Comparison of ENCODE assay signal across 8 mouse cellular contexts in genomic region chrX:36743503-36744101, GRCm38 (mm10). TPM values are rescaled to one million over a fixed set of nuclear protein-coding genes. Genes with fewer than 3 reads are reported as not detected.
DNase-seq lines count a peak whose midpoint lies in the region; ATAC-seq and TF ChIP-seq lines count a peak whose summit lies in the region.

Slc25a43 (plus strand) TSS chrX:36743659.

- H3K4me2 ChIP-seq in heart, embryonic 16.5 days (ENCODE audit: low read depth, low read length): peak within 1 kb of the TSS; percentile 77
- H3K4me2 ChIP-seq in stomach, postnatal 0 days (replicated peaks; ENCODE audit: low read depth): peak within 1 kb of the TSS; percentile 64

- 11% methylated on average over 36 of the region's 36 CpGs for WGBS in heart, embryonic 16.5 days
- WGBS in stomach, postnatal 0 days: 34% methylated on average over 36 of the region's 36 CpGs

- peak within 1 kb of the TSS; percentile 69 for H3K27ac ChIP-seq in heart, embryonic 16.5 days (ENCODE audit: low read length)
- no peak within 1 kb of the TSS for H3K27ac ChIP-seq in stomach, postnatal 0 days (replicated peaks)

- no peak for TF ChIP-seq CTCF in stomach, postnatal 0 days (IDR thresholded peaks at IDR 0.05; ENCODE audit: low read depth)

- peak within 1 kb of the TSS; percentile 82 for H3K9ac ChIP-seq in heart, embryonic 16.5 days (ENCODE audit: low read length)
- peak within 1 kb of the TSS; percentile 63 for H3K9ac ChIP-seq in stomach, postnatal 0 days (ENCODE audit: low read length)

- TF ChIP-seq EP300 in stomach, postnatal 0 days (optimal IDR thresholded peaks at IDR 0.05): no peak

- H3K4me3 ChIP-seq in heart, embryonic 16.5 days (ENCODE audit: low read length): peak within 1 kb of the TSS; percentile 58
- H3K4me3 ChIP-seq in stomach, postnatal 0 days (ENCODE audit: low read depth, low read length): peak within 1 kb of the TSS; percentile 32

- H3K27me3 ChIP-seq in heart, embryonic 16.5 days (ENCODE audit: control insufficient read depth, insufficient read depth, low read length): no peaks in the 10 kb centered on the region
- H3K27me3 ChIP-seq in stomach, postnatal 0 days (ENCODE audit: control insufficient read depth, insufficient read depth, low read length): no peaks in the 10 kb centered on the region

- peak; percentile 20 for DNase-seq in ovary, postnatal 14 days (ENCODE audit: low spot score)
- no peak for DNase-seq in ovary, postnatal 10 days (ENCODE audit: low spot score)
- DNase-seq in embryo, embryonic 11 days: peak; percentile 20
- peak; percentile 21 for DNase-seq in kidney, postnatal 14 days
- DNase-seq in stomach, postnatal 0 days (ENCODE audit: low spot score): peak; percentile 29
- DNase-seq in left cerebral cortex, adult 8-10 months (ENCODE audit: low spot score in 2 of 2): no peak

- ATAC-seq in heart, embryonic 16.5 days (replicated peaks; ENCODE audit: extremely low read depth, insufficient read depth, low FRiP score): peak; percentile 34
- peak; percentile 40 for ATAC-seq in megakaryocyte, adult 5-6 weeks (ENCODE audit: poor library complexity, severe bottlenecking)
- peak; percentile 53; the same call in 1 of the 2 replicates for ATAC-seq in stomach, postnatal 0 days (ENCODE audit: low FRiP score, low TSS enrichment)

- H3K36me3 ChIP-seq in heart, embryonic 16.5 days (ENCODE audit: control insufficient read depth, insufficient read depth): no peaks in the 10 kb centered on the region
- no peaks in the 10 kb centered on the region for H3K36me3 ChIP-seq in stomach, postnatal 0 days (ENCODE audit: control insufficient read depth, insufficient read depth, low read length)

- no peaks in the 10 kb centered on the region for H3K4me1 ChIP-seq in heart, embryonic 16.5 days (ENCODE audit: control insufficient read depth, insufficient read depth, low read length)
- H3K4me1 ChIP-seq in stomach, postnatal 0 days (replicated peaks; ENCODE audit: control insufficient read depth, insufficient read depth): no peaks in the 10 kb centered on the region

- no peaks in the 10 kb centered on the region for H3K9me3 ChIP-seq in heart, embryonic 16.5 days (replicated peaks; ENCODE audit: control insufficient read depth, low read length)
- no peaks in the 10 kb centered on the region for H3K9me3 ChIP-seq in stomach, postnatal 0 days (ENCODE audit: control insufficient read depth, low read length)

RNA-seq across cellular contexts. Expression of gene Slc25a43, which starts in this region (rescaled TPM):
- 3.1 and 3.9 TPM in 2 replicates for polyA plus RNA-seq in heart, embryonic 16.5 days (2015; fragmentation: Nextera tagmentation; extraction: Ambion mirVana)
- 2.3 and 3.9 TPM in 2 replicates for total RNA-seq in megakaryocyte, adult 5-6 weeks (2015)
- total RNA-seq in megakaryocyte, adult 5-6 weeks (2017): 1.3 and 1.8 TPM in 2 replicates
- 1.4 and 1.6 TPM in 2 replicates for polyA plus RNA-seq in stomach, postnatal 0 days (2015; fragmentation: Nextera tagmentation; extraction: Ambion mirVana)
- 1 to 10 TPM in 1 of 4 experiments, under 1 TPM in 2, not detected in 1; 0.73 to 1.4 (median 0.97) TPM for total RNA-seq in left cerebral cortex, adult 8-10 months (2022)

Comparison
In these comparisons a context has a peak if more than half of its experiments do, and no peak if none do; other contexts are left out.
1. DNase-seq: peak in ovary, postnatal 14 days (single experiment), embryo, embryonic 11 days (single experiment), kidney, postnatal 14 days (single experiment) and stomach, postnatal 0 days (single experiment); none in ovary, postnatal 10 days (single experiment) and left cerebral cortex, adult 8-10 months (0 of 2).
2. Peak in every context shown above with its lines, with median percentiles within 50 percentile points of each other: ATAC-seq.